Mouse (Mus musculus) lung, adult 18-20 months (tissue): Measurements from ENCODE around the gene Pou2f1.

Experiments
- DNase-seq, 2 experiments: peaks; one replicate each; pipeline ENCODE4 v3.0.0; 2022; ENCODE audit warnings: mixed read lengths in 2 of 2

Pou2f1 gene

DNA sequence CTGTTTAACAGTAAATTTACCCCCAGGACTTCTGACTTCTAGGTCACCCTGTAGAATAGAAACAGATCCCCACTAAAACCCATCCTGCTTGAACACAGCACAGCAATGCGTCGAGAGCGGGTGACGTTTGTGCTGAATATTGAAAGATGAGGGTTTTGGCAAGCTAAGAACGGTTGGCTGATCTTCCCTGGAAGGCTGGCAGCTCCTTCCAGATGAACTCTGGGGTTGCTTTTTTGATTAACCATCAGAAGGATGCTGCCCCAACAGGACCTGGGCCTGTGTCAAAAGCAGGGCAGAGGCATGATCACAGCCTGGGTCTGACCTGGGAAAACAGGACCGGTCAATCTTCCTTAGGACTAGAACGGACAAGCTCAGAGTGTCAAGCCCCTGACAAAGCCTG, 160.3 kb downstream of the Pou2f1 start:
- no peak for DNase-seq

- DNase-seq = peak; percentile 20 to 29
These were observed 161.8 kb downstream of the Pou2f1 start for GRCm38 (mm10) chr1:165840548-165841230.

- DNase-seq = no peak
These were observed 163.3 kb downstream of the Pou2f1 start for GRCm38 (mm10) chr1:165839201-165839600.

- DNase-seq = no peak
These were observed 164.9 kb downstream of the Pou2f1 start for GRCm38 (mm10) chr1:165837546-165837945.

GRCm38 (mm10) chr1:165836461-165836860, 166.0 kb downstream of the Pou2f1 start:
- DNase-seq = no peak

- no peak for DNase-seq
These were observed 167.9 kb downstream of the Pou2f1 start for GRCm38 (mm10) chr1:165834633-165834975.

DNA sequence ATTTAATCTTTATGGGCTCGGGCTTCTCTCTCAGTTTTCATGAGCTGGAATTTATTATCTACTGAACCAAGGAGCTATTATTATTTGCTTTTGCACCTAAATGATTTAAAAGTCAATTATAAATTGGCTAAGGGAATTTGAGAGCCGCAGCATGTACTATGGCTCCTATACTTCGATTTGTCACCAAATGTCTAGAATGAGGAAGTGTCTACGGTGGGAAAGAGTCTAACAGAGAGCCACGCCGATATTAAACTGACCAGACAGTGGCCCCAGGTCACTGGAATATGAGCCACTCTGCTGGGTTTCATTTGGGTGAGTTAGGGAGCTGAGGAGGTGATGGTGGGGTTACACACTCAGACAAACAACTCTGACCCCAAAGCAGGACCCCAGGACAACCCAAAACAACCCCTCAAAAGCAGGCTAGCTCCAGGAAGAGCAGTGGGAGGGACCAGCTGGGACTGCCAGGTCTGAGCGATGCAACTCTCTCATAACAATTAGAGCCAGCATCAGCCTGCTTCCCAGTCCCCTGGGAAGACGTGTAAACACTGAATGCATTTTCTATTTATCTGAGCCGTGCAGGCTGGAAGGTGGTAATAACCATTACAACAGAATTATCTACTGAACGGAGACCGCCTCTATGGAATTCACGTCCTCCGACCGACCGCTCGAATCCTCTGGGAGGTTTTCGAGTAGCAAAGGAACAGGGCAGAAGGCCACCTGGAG, 168.4 kb downstream of the Pou2f1 start:
- no peak for DNase-seq

DNA sequence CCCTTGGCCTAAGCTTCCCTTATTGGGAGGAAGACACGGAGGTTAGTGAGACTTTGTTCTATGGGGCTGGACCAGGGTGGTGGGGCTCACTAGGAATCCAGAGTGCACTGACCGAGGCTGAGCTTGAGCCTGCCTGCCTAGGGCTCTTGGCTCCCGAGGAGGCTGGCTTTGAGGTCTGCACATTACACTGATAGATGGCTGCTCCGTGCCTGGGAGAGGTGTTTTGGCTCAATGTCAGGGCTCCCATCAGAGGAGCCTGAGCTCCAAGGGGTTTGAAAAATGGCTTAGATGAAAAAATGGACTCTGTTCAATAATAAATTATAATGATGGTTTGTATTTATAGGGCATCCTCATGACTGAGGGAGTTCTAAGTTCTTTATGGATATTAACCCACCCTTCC, 169.2 kb downstream of the Pou2f1 start:
- DNase-seq = no peak

GRCm38 (mm10) chr1:165829890-165830289, 172.6 kb downstream of the Pou2f1 start:
- DNase-seq = no peak

GRCm38 (mm10) chr1:165828615-165829014, 173.9 kb downstream of the Pou2f1 start:
- no peak for DNase-seq

- DNase-seq = no peak
These were observed 174.3 kb downstream of the Pou2f1 start for GRCm38 (mm10) chr1:165828173-165828572.

GRCm38 (mm10) chr1:165822031-165822430, 180.4 kb downstream of the Pou2f1 start:
- no peak for DNase-seq

DNA sequence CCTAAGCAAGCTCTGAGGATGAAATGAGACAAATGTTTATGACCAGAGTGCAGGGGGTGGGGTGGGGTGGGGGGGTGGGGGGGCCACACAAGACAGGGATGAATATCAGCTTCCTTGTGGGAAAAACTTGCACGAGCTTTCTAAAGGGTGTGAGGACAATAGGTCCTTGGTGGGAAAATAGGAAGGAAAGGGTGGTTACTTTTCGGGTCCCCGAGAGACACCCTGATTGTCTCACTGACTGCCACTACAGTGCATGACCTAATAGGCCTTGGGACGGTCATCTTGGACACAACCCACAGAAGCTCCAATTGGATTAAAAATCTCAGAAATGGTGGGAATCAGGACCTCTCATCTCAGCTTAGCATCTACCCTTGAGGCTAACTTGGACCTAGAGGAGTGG, 183.3 kb downstream of the Pou2f1 start:
- peak in 1 of 2 experiments; percentile 11 for DNase-seq

- no peak for DNase-seq
These were observed 184.2 kb downstream of the Pou2f1 start for GRCm38 (mm10) chr1:165818145-165818860.

DNA sequence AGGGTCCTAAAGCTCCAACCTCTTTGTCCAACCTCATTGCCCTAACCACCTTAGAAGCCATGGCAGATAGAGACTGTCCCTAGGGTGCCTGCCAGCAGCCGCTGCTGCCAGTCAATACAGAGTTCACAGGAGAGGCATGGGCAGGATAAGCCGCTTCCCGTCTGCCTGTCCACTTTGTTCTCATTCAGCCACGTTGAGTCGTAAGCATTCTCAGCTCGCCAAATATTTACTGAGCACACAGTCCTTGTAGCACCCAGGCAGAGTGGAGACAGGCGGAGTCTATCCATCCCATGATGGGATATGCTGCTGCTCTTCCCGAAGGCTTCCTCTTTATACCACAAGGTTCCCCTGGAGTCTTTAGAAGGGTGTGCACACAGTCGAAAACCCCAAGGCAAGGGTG, 185.2 kb downstream of the Pou2f1 start:
- DNase-seq = peak; percentile 6 to 11

DNA sequence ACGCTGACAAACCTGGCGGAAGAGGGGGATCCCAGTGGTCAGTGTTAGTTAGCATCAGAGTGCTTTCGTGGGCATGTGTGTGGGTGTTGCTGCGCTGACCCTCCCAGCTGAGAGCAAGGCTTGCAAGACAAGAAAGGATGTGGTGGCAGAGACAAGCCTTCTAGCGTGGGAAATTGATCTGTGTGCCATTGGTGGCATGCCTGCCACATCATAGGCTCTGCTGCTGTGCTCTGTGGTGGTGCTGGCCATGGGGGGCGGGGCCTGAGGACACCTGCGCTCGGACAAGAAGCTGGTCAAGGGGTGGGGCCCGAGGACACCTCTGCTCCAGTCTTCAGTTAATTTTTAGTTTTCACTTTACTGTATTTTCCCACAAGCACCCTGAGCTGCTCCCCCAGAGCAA, 186.1 kb downstream of the Pou2f1 start:
- DNase-seq = no peak
